Mouse (Mus musculus) embryonic facial prominence, embryonic 15.5 days (tissue): Measurements from ENCODE around the gene Cct3. TPM values are rescaled to one million over a fixed set of nuclear protein-coding genes. Genes with fewer than 3 reads are reported as not detected.
"Not testable (repeated sequence)": the region's sequence is repeated elsewhere in the genome, so short reads cannot be mapped to it uniquely, and the experiment has no call there.

Experiments
- ATAC-seq: fragments of 200-750 bp; cut with Nextera tagmentation; 2 replicates; pipeline ENCODE4 v1.8.0; 2017; ENCODE audit warnings: low read depth, moderate TSS enrichment; ENCODE audit not compliant: insufficient number of reproducible peaks, low FRiP score, low TSS enrichment
- H3K27ac ChIP-seq: fragments of 300-500 bp; sonication (generic); replicated peaks from 2 replicates; pipeline ENCODE4 v1.5.1; 2015; ENCODE audit warnings: mild to moderate bottlenecking, inconsistent platforms
- H3K27me3 ChIP-seq: fragments of 300-500 bp; sonication (generic); 2 replicates; pipeline ENCODE4 v1.6.1; 2015; ENCODE audit warnings: inconsistent platforms
- H3K36me3 ChIP-seq: fragments of 300-500 bp; sonication (generic); 2 replicates; pipeline ENCODE4 v1.6.1; 2015; ENCODE audit warnings: mild to moderate bottlenecking, inconsistent platforms
- H3K4me1 ChIP-seq: fragments of 300-500 bp; sonication (generic); 2 replicates; pipeline ENCODE4 v1.6.1; 2015; ENCODE audit warnings: inconsistent platforms
- H3K4me2 ChIP-seq: fragments of 300-500 bp; sonication (generic); replicated peaks from 2 replicates; pipeline ENCODE4 v1.6.1; 2015; ENCODE audit warnings: mild to moderate bottlenecking, inconsistent platforms
- H3K4me3 ChIP-seq: fragments of 300-500 bp; sonication (generic); replicated peaks from 2 replicates; pipeline ENCODE4 v1.5.1; 2015; ENCODE audit warnings: mild to moderate bottlenecking, inconsistent platforms
- H3K9ac ChIP-seq: fragments of 300-500 bp; sonication (generic); 2 replicates; pipeline ENCODE4 v1.6.1; 2015; ENCODE audit warnings: inconsistent platforms
- H3K9me3 ChIP-seq: fragments of 300-500 bp; sonication (generic); replicated peaks from 2 replicates; pipeline ENCODE4 v1.6.1; 2016; ENCODE audit warnings: inconsistent platforms
- WGBS: fragments of 180-500 bp; shearing (Covaris S2); methylation state at CpG from one replicate; pipeline ENCODE4 v1.1.7; 2015; 5-methylcytosine and 5-hydroxymethylcytosine counted together
- polyA plus RNA-seq: library from polyadenylated mRNA; unstranded; fragments of >200 nt; fragmentation: Nextera tagmentation; extraction: Ambion mirVana; gene quantifications from 2 replicates; pipeline ENCODE4 v1.2.1, GENCODE M21; 2015

Gene Cct3
- polyA plus RNA-seq, 1 experiment from 2014 or later = 443 TPM

- WGBS = 89% methylated on average over 3 of the region's 3 CpGs
- H3K9me3 ChIP-seq = no peaks in the 10 kb centered on the region
- no peaks in the 10 kb centered on the region for H3K27me3 ChIP-seq
- no peak overlapping the region for H3K4me2 ChIP-seq
- no peak overlapping the region for H3K4me3 ChIP-seq
- ATAC-seq = no peak
- H3K9ac ChIP-seq = no peak overlapping the region
- H3K4me1 ChIP-seq = no peaks in the 10 kb centered on the region
- H3K27ac ChIP-seq = no peak overlapping the region
- no peaks in the 10 kb centered on the region for H3K36me3 ChIP-seq
Observed at GRCm38 (mm10) chr3:88271859-88272258, 25.1 kb upstream of the Cct3 start.

- no peak overlapping the region for H3K27ac ChIP-seq
- H3K9me3 ChIP-seq = no peaks in the 10 kb centered on the region
- no peaks in the 10 kb centered on the region for H3K36me3 ChIP-seq
- no peak overlapping the region for H3K4me3 ChIP-seq
- 93% methylated on average over 4 of the region's 4 CpGs for WGBS
- ATAC-seq = no peak
- H3K4me2 ChIP-seq = no peak overlapping the region
- H3K4me1 ChIP-seq = no peaks in the 10 kb centered on the region
- no peak overlapping the region for H3K9ac ChIP-seq
- H3K27me3 ChIP-seq = no peaks in the 10 kb centered on the region
Observed at GRCm38 (mm10) chr3:88274002-88274401, 22.9 kb upstream of the Cct3 start.

GRCm38 (mm10) chr3:88276121-88276520 is 20.8 kb upstream of the Cct3 start:
- H3K4me3 ChIP-seq = no peak overlapping the region
- H3K4me1 ChIP-seq = no peaks in the 10 kb centered on the region
- 86% methylated on average over 2 of the region's 2 CpGs for WGBS
- H3K9ac ChIP-seq = no peak overlapping the region
- ATAC-seq = no peak
- H3K4me2 ChIP-seq = no peak overlapping the region
- H3K27ac ChIP-seq = no peak overlapping the region
- no peaks in the 10 kb centered on the region for H3K9me3 ChIP-seq
- H3K27me3 ChIP-seq = no peaks in the 10 kb centered on the region
- no peaks in the 10 kb centered on the region for H3K36me3 ChIP-seq

- Histone ChIP-seq H3K4me3 (no peak overlapping the region), H3K27me3 (no peaks in the 10 kb centered on the region), H3K9ac (no peak overlapping the region), H3K4me1 (no peaks in the 10 kb centered on the region), H3K27ac (no peak overlapping the region), H3K36me3 (no peaks in the 10 kb centered on the region), H3K4me2 (no peak overlapping the region), H3K9me3 (no peaks in the 10 kb centered on the region)
- 38% methylated on average over 7 of the region's 7 CpGs for WGBS
- ATAC-seq = no peak
Observed at GRCm38 (mm10) chr3:88276529-88277143, 20.3 kb upstream of the Cct3 start.

- Histone ChIP-seq H3K4me2 (no peak overlapping the region), H3K4me3 (no peak overlapping the region), H3K9me3 (no peaks in the 10 kb centered on the region), H3K36me3 (no peaks in the 10 kb centered on the region), H3K27ac (no peak overlapping the region), H3K9ac (no peak overlapping the region), H3K4me1 (no peaks in the 10 kb centered on the region), H3K27me3 (no peaks in the 10 kb centered on the region)
- 84% methylated on average over 2 of the region's 2 CpGs for WGBS
- ATAC-seq = no peak
Observed at GRCm38 (mm10) chr3:88280035-88280434, 16.9 kb upstream of the Cct3 start.

- not testable (repeated sequence) for H3K9ac ChIP-seq, H3K27ac ChIP-seq, H3K4me3 ChIP-seq, H3K9me3 ChIP-seq, H3K4me2 ChIP-seq, H3K4me1 ChIP-seq, H3K36me3 ChIP-seq, ATAC-seq, H3K27me3 ChIP-seq
- 61% methylated on average over 11 of the region's 11 CpGs for WGBS
Observed at GRCm38 (mm10) chr3:88281141-88281916, 15.6 kb upstream of the Cct3 start.

- not testable (repeated sequence) for H3K4me2 ChIP-seq, ATAC-seq, H3K27me3 ChIP-seq, H3K9me3 ChIP-seq, H3K27ac ChIP-seq, H3K4me3 ChIP-seq, H3K9ac ChIP-seq, H3K4me1 ChIP-seq, H3K36me3 ChIP-seq
- 95% methylated on average over 14 of the region's 14 CpGs for WGBS
Observed at GRCm38 (mm10) chr3:88284815-88285564, 11.9 kb upstream of the Cct3 start.

- not testable (repeated sequence) for H3K9ac ChIP-seq, H3K4me1 ChIP-seq, H3K4me3 ChIP-seq, H3K36me3 ChIP-seq, H3K4me2 ChIP-seq, ATAC-seq, H3K9me3 ChIP-seq, H3K27ac ChIP-seq, H3K27me3 ChIP-seq
- 100% methylated on average over 2 of the region's 2 CpGs for WGBS
Observed at GRCm38 (mm10) chr3:88285565-88285895, 11.4 kb upstream of the Cct3 start.

GRCm38 (mm10) chr3:88287110-88287509 is 9.8 kb upstream of the Cct3 start, which contains the start of gene Gm38392:
Gene Gm38392, minus strand, starts transcription at chr3:88287210.
- Histone ChIP-seq H3K4me2 (no peak within 1 kb of the TSS), H3K9me3 (no peaks in the 10 kb centered on the region), H3K27ac (no peak within 1 kb of the TSS), H3K4me3 (no peak within 1 kb of the TSS), H3K27me3 (no peaks in the 10 kb centered on the region), H3K4me1 (no peaks in the 10 kb centered on the region), H3K36me3 (no peaks in the 10 kb centered on the region), H3K9ac (no peak within 1 kb of the TSS)
- ATAC-seq = no peak
- WGBS = 94% methylated on average over 4 of the region's 4 CpGs

GRCm38 (mm10) chr3:88288133-88288713 is 8.7 kb upstream of the Cct3 start:
- H3K36me3 ChIP-seq, H3K9ac ChIP-seq, H3K4me2 ChIP-seq, ATAC-seq, H3K4me3 ChIP-seq, H3K4me1 ChIP-seq, H3K27ac ChIP-seq, H3K9me3 ChIP-seq, H3K27me3 ChIP-seq: not testable (repeated sequence)
- WGBS = 78% methylated on average over 8 of the region's 10 CpGs

- WGBS = 50% methylated on average over 4 of the region's 4 CpGs
- ATAC-seq = no peak
- Histone ChIP-seq H3K4me2 (no peak overlapping the region), H3K4me3 (no peak overlapping the region), H3K36me3 (no peaks in the 10 kb centered on the region), H3K27ac (no peak overlapping the region), H3K9me3 (no peaks in the 10 kb centered on the region), H3K27me3 (no peaks in the 10 kb centered on the region), H3K4me1 (0 out of 2 replicates have a peak, but pooled peaks cover 3% of the 10 kb centered on the region), H3K9ac (no peak overlapping the region)
Observed at GRCm38 (mm10) chr3:88291970-88292369, 4.9 kb upstream of the Cct3 start.
